Mouse (Mus musculus): ENCODE measurements around the gene Tmcc2. TPM values are rescaled to one million over a fixed set of nuclear protein-coding genes. Genes with fewer than 3 reads are reported as not detected.
"Not testable (repeated sequence)": the region's sequence is repeated elsewhere in the genome, so short reads cannot be mapped to it uniquely, and the experiment has no call there.

Gene Tmcc2
- polyA plus RNA-seq, 1 experiment from 2014 or later, result 6.1 TPM

DNA sequence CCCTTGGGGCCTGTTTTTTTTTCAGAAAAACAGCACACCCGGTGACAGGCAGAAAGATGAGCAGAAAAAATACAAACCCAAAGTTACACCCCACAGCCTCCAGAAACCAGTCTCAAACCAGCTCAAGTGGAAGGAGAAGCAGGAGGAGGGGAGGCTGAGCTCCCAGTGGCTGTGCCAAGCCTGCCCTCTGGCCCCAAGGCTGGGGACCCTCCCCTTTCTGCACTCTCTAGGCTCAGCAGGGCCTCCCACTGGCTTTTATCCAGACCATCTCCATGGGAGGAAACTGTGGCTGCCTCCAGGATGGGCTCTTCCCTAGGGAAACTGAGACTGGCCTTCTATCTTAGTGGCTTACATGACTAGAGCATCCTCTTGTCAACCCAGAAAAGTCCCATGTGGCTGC is 34.2 kb downstream of the Tmcc2 start:
- DNase-seq (ENCODE audit: low spot score), result no peak
- H3K4me2 ChIP-seq (ENCODE audit: low read depth, severe bottlenecking), result no peak overlapping the region
- WGBS, result 85% methylated on average over 1 of the region's 1 CpGs
- ATAC-seq (ENCODE audit: insufficient number of reproducible peaks, low FRiP score, low TSS enrichment, low read depth), result no peak
- H3K27ac ChIP-seq (replicated peaks; ENCODE audit: low read depth, low read length), result no peak overlapping the region
- no peak overlapping the region for H3K4me3 ChIP-seq (ENCODE audit: low read depth, low read length)
- no peaks in the 10 kb centered on the region for H3K9me3 ChIP-seq (ENCODE audit: control insufficient read depth, low read length)
- no peaks in the 10 kb centered on the region for H3K27me3 ChIP-seq (ENCODE audit: control insufficient read depth, insufficient read depth, low read length)
- H3K4me1 ChIP-seq (ENCODE audit: control insufficient read depth, insufficient read depth, low read length), result no peaks in the 10 kb centered on the region
- no peak overlapping the region for H3K9ac ChIP-seq (ENCODE audit: low read length)
- H3K36me3 ChIP-seq (ENCODE audit: control insufficient read depth, insufficient read depth, low read length), result peaks cover 15% of the 10 kb centered on the region

- no peak overlapping the region for H3K4me3 ChIP-seq (ENCODE audit: low read depth, low read length)
- H3K4me2 ChIP-seq (ENCODE audit: low read depth, severe bottlenecking), result no peak overlapping the region
- ATAC-seq (ENCODE audit: insufficient number of reproducible peaks, low FRiP score, low TSS enrichment, low read depth), result peak; percentile 54; the same call in 1 of the 2 replicates
- peaks cover 12% of the 10 kb centered on the region for H3K36me3 ChIP-seq (ENCODE audit: control insufficient read depth, insufficient read depth, low read length)
- no peak overlapping the region for H3K27ac ChIP-seq (replicated peaks; ENCODE audit: low read depth, low read length)
- WGBS, result 0% methylated on average over 3 of the region's 3 CpGs
- no peaks in the 10 kb centered on the region for H3K27me3 ChIP-seq (ENCODE audit: control insufficient read depth, insufficient read depth, low read length)
- peak; percentile 91 for DNase-seq (ENCODE audit: low spot score)
- no peaks in the 10 kb centered on the region for H3K4me1 ChIP-seq (ENCODE audit: control insufficient read depth, insufficient read depth, low read length)
- no peaks in the 10 kb centered on the region for H3K9me3 ChIP-seq (ENCODE audit: control insufficient read depth, low read length)
- no peak overlapping the region for H3K9ac ChIP-seq (ENCODE audit: low read length)
Observed at GRCm38 (mm10) chr1:132355841-132356242, 35.2 kb downstream of the Tmcc2 start.

DNA sequence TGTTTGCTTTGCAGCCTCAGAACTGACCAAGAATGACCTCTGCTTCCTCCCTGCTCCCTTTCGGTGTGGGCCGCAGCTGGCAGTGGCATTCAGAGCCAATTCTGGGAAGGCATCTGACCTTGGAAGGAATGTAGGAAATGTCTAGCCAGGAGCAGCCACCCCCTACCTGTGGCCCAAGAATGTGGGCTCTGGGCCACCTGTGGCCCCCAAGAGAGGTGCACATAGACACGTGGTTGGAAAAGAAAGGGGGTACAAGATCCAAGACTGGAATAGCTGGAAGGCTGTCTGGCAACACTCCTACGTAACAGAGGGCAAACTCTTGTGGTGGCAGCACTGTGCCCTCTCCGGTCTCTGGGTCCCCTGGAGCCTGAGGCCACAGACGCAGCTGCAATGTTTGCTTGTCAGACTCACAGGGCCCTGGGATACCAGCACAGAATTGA is 35.9 kb downstream of the Tmcc2 start:
- ATAC-seq (ENCODE audit: insufficient number of reproducible peaks, low FRiP score, low TSS enrichment, low read depth) (no peak), DNase-seq (ENCODE audit: low spot score) (no peak)
- Histone ChIP-seq H3K36me3 (ENCODE audit: control insufficient read depth, insufficient read depth, low read length) (peaks cover 9% of the 10 kb centered on the region), H3K27ac (replicated peaks; ENCODE audit: low read depth, low read length) (no peak overlapping the region), H3K4me2 (ENCODE audit: low read depth, severe bottlenecking) (no peak overlapping the region), H3K9me3 (ENCODE audit: control insufficient read depth, low read length) (no peaks in the 10 kb centered on the region), H3K9ac (ENCODE audit: low read length) (no peak overlapping the region), H3K27me3 (ENCODE audit: control insufficient read depth, insufficient read depth, low read length) (no peaks in the 10 kb centered on the region), H3K4me1 (ENCODE audit: control insufficient read depth, insufficient read depth, low read length) (no peaks in the 10 kb centered on the region), H3K4me3 (ENCODE audit: low read depth, low read length) (no peak overlapping the region)
- WGBS, result 80% methylated on average over 6 of the region's 6 CpGs

DNA sequence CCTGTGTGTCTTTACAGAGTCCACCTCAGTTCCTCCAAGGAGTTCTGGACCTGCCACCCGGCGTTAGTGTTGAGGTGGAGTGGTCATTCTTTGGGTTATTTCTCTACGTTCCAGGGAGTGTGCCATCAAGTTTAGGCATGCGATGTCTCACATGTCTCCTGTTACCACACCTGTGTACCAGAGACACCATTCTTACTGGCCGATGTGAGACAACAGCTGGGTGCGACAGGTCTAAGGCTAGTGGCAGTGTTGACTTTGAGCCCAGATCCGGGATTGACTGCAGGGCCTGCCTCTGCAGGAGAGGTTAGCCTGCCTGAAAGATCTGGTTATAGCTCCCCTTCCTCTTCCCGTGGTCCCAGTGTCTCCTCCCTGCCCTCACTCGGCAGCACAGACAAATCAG is 36.8 kb downstream of the Tmcc2 start:
- no peak overlapping the region for H3K4me3 ChIP-seq (ENCODE audit: low read depth, low read length)
- no peaks in the 10 kb centered on the region for H3K4me1 ChIP-seq (ENCODE audit: control insufficient read depth, insufficient read depth, low read length)
- H3K4me2 ChIP-seq (ENCODE audit: low read depth, severe bottlenecking), result no peak overlapping the region
- H3K27me3 ChIP-seq (ENCODE audit: control insufficient read depth, insufficient read depth, low read length), result no peaks in the 10 kb centered on the region
- no peaks in the 10 kb centered on the region for H3K9me3 ChIP-seq (ENCODE audit: control insufficient read depth, low read length)
- H3K36me3 ChIP-seq (ENCODE audit: control insufficient read depth, insufficient read depth, low read length), result peaks cover 5% of the 10 kb centered on the region
- no peak overlapping the region for H3K9ac ChIP-seq (ENCODE audit: low read length)
- DNase-seq (ENCODE audit: low spot score) (no peak), ATAC-seq (ENCODE audit: insufficient number of reproducible peaks, low FRiP score, low TSS enrichment, low read depth) (no peak)
- WGBS, result 80% methylated on average over 9 of the region's 9 CpGs
- H3K27ac ChIP-seq (replicated peaks; ENCODE audit: low read depth, low read length), result no peak overlapping the region

DNA sequence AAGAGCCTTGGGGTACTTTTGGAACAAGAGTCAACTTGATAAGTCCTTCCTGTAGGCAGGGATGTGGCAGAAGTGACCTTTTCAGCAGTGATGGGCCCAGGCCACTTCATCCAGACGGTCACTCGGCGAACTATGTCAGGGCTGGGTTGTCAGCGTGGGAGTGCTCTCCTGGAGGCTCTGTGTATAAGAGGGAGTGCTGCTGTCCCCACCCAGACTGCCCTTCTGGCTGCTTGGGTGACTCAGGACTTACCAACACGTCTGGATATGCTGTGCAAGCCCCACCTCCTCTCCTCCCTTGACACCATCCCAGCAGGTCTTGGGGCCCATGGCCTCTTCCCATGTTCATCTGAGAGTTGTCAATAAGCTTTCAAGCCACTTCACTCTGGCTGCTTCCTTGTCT is 37.7 kb downstream of the Tmcc2 start:
- H3K27ac ChIP-seq (replicated peaks; ENCODE audit: low read depth, low read length), result no peak overlapping the region
- H3K9me3 ChIP-seq (ENCODE audit: control insufficient read depth, low read length), result no peaks in the 10 kb centered on the region
- H3K36me3 ChIP-seq (ENCODE audit: control insufficient read depth, insufficient read depth, low read length), result peaks cover 3% of the 10 kb centered on the region
- H3K27me3 ChIP-seq (ENCODE audit: control insufficient read depth, insufficient read depth, low read length), result no peaks in the 10 kb centered on the region
- 72% methylated on average over 5 of the region's 5 CpGs for WGBS
- no peak overlapping the region for H3K4me3 ChIP-seq (ENCODE audit: low read depth, low read length)
- H3K4me2 ChIP-seq (ENCODE audit: low read depth, severe bottlenecking), result no peak overlapping the region
- no peaks in the 10 kb centered on the region for H3K4me1 ChIP-seq (ENCODE audit: control insufficient read depth, insufficient read depth, low read length)
- no peak for ATAC-seq (ENCODE audit: insufficient number of reproducible peaks, low FRiP score, low TSS enrichment, low read depth)
- no peak for DNase-seq (ENCODE audit: low spot score)
- H3K9ac ChIP-seq (ENCODE audit: low read length), result no peak overlapping the region

DNA sequence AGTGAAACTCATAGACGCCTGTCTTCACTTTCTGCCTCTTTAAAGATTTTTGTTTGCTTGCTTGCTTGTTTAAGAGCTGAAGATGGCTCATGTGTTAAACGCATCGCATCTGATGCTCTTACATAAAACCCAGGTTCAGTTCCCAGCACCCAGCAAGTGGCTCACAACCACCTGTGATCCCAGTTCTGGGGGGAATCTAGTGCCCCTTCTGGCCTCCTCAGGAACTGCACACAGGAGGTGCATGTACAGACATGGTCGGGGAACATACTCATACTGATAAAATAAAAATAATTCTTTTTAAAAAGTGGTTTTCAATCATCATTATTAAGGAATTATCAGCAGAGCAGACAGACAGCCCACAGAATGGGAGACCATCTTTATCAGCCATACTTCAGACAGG is 40.0 kb downstream of the Tmcc2 start:
- ATAC-seq (ENCODE audit: insufficient number of reproducible peaks, low FRiP score, low TSS enrichment, low read depth) (no peak), DNase-seq (ENCODE audit: low spot score) (no peak)
- no peak overlapping the region for H3K4me2 ChIP-seq (ENCODE audit: low read depth, severe bottlenecking)
- 96% methylated on average over 4 of the region's 4 CpGs for WGBS
- H3K27ac ChIP-seq (replicated peaks; ENCODE audit: low read depth, low read length), result no peak overlapping the region
- no peak overlapping the region for H3K9ac ChIP-seq (ENCODE audit: low read length)
- no peaks in the 10 kb centered on the region for H3K9me3 ChIP-seq (ENCODE audit: control insufficient read depth, low read length)
- H3K27me3 ChIP-seq (ENCODE audit: control insufficient read depth, insufficient read depth, low read length), result no peaks in the 10 kb centered on the region
- H3K4me1 ChIP-seq (ENCODE audit: control insufficient read depth, insufficient read depth, low read length), result no peaks in the 10 kb centered on the region
- H3K4me3 ChIP-seq (ENCODE audit: low read depth, low read length), result no peak overlapping the region
- H3K36me3 ChIP-seq (ENCODE audit: control insufficient read depth, insufficient read depth, low read length), result no peaks in the 10 kb centered on the region

GRCm38 (mm10) chr1:132349601-132350000 is 41.5 kb downstream of the Tmcc2 start:
- H3K4me2 ChIP-seq (ENCODE audit: low read depth, severe bottlenecking); H3K27me3 ChIP-seq (ENCODE audit: control insufficient read depth, insufficient read depth, low read length); H3K9ac ChIP-seq (ENCODE audit: low read length); H3K4me3 ChIP-seq (ENCODE audit: low read depth, low read length); H3K27ac ChIP-seq (replicated peaks; ENCODE audit: low read depth, low read length); H3K36me3 ChIP-seq (ENCODE audit: control insufficient read depth, insufficient read depth, low read length); H3K4me1 ChIP-seq (ENCODE audit: control insufficient read depth, insufficient read depth, low read length); ATAC-seq (ENCODE audit: insufficient number of reproducible peaks, low FRiP score, low TSS enrichment, low read depth); DNase-seq (ENCODE audit: low spot score); H3K9me3 ChIP-seq (ENCODE audit: control insufficient read depth, low read length): not testable (repeated sequence)
- 91% methylated on average over 3 of the region's 3 CpGs for WGBS

GRCm38 (mm10) chr1:132349049-132349448 is 42.0 kb downstream of the Tmcc2 start:
- not testable (repeated sequence) for H3K4me1 ChIP-seq (ENCODE audit: control insufficient read depth, insufficient read depth, low read length); DNase-seq (ENCODE audit: low spot score); H3K27ac ChIP-seq (replicated peaks; ENCODE audit: low read depth, low read length); H3K9ac ChIP-seq (ENCODE audit: low read length); H3K9me3 ChIP-seq (ENCODE audit: control insufficient read depth, low read length); H3K4me3 ChIP-seq (ENCODE audit: low read depth, low read length); H3K4me2 ChIP-seq (ENCODE audit: low read depth, severe bottlenecking); ATAC-seq (ENCODE audit: insufficient number of reproducible peaks, low FRiP score, low TSS enrichment, low read depth); H3K27me3 ChIP-seq (ENCODE audit: control insufficient read depth, insufficient read depth, low read length); H3K36me3 ChIP-seq (ENCODE audit: control insufficient read depth, insufficient read depth, low read length)

- Histone ChIP-seq H3K27ac (replicated peaks; ENCODE audit: low read depth, low read length) (no peak overlapping the region), H3K4me2 (ENCODE audit: low read depth, severe bottlenecking) (no peak overlapping the region), H3K9ac (ENCODE audit: low read length) (no peak overlapping the region), H3K36me3 (ENCODE audit: control insufficient read depth, insufficient read depth, low read length) (no peaks in the 10 kb centered on the region), H3K4me1 (ENCODE audit: control insufficient read depth, insufficient read depth, low read length) (no peaks in the 10 kb centered on the region), H3K4me3 (ENCODE audit: low read depth, low read length) (no peak overlapping the region), H3K27me3 (ENCODE audit: control insufficient read depth, insufficient read depth, low read length) (no peaks in the 10 kb centered on the region), H3K9me3 (ENCODE audit: control insufficient read depth, low read length) (no peaks in the 10 kb centered on the region)
- DNase-seq (ENCODE audit: low spot score), result no peak
- 84% methylated on average over 5 of the region's 5 CpGs for whole genome bisulfite sequencing
- no peak for ATAC-seq (ENCODE audit: insufficient number of reproducible peaks, low FRiP score, low TSS enrichment, low read depth)
Observed at GRCm38 (mm10) chr1:132348401-132348800, 42.7 kb downstream of the Tmcc2 start.
